Mouse (Mus musculus) gastrocnemius, postnatal 25 days (tissue): Measurements from ENCODE around the gene Gipc3. TPM values are rescaled to one million over a fixed set of nuclear protein-coding genes. Genes with fewer than 3 reads are reported as not detected.

Source experiments
- DNase-seq: peaks from one replicate; pipeline ENCODE4 v3.0.0; 2022
- total RNA-seq, 2 experiments: library from RNA; stranded (reverse); gene quantifications; 1 replicate in 1 of 2; 2 replicates in 1 of 2; pipeline ENCODE4 v1.2.3; 2021

The Gipc3 gene
- total RNA-seq, 2 experiments from 2014 or later: 1.0 to 1.3 TPM

DNA sequence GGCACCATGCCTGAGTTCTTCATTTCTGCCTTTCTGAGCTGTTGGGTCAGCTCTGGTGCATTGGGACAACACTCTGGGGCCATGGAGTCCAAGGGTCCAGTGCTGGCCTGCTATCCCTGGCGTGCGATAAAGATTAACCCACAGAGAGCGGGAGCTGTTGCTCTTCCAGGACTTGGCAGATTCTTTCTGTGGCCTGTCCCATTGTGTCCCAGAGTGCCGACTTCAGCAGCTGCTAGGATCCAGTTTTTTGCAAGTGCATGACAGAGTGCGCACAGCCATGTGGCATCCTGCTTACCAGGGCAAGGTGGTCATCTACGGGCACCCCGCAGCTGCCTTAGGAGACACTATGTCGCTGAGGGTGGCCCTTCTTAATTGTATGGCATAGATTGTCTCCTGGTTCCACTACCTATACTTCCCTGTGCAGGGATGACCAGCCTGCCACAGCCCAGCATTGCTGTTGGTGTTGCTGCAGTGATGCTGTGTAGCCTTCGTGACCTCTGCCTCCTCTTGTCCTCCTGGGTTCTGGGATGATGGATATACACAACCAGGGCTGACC is 42.6 kb downstream of the Gipc3 start:
- no peak for DNase-seq

DNA sequence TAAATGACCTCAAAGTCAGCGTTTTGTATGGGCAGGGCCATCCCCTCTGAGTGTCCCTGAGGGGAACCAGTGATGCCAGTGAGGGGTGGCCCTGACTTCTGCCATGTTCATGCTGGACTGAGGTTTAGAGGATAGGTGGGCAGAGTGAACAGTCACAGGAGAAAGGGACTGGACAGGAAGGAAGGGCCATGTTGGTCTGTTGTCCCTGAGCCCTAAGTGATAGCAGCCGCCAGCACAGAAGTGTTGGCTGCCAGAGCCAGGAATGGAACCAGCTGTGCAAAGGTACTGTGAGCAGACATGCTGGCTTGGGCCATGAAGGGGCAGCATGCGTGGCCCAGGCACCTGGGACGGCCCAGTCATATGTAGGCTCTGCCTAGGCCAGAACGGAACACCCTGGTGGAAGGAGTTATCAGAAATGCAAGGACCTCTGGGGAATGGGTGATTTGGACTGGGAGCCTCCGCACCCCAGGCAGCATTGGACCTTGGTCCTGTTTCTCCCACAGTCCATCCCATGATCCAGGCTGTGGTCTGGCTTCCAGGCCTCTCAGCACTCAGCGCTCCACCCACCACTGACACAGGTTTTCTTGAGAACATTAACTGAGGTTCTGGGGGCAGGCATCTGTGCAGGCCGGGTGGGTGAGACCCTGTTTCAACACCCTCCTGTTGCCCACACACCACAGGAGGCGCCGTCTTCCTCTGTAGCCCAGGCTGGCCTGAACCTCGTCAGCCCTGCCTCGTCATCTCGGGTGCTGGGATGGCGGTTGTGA is 43.3 kb downstream of the Gipc3 start:
- no peak for DNase-seq

DNA sequence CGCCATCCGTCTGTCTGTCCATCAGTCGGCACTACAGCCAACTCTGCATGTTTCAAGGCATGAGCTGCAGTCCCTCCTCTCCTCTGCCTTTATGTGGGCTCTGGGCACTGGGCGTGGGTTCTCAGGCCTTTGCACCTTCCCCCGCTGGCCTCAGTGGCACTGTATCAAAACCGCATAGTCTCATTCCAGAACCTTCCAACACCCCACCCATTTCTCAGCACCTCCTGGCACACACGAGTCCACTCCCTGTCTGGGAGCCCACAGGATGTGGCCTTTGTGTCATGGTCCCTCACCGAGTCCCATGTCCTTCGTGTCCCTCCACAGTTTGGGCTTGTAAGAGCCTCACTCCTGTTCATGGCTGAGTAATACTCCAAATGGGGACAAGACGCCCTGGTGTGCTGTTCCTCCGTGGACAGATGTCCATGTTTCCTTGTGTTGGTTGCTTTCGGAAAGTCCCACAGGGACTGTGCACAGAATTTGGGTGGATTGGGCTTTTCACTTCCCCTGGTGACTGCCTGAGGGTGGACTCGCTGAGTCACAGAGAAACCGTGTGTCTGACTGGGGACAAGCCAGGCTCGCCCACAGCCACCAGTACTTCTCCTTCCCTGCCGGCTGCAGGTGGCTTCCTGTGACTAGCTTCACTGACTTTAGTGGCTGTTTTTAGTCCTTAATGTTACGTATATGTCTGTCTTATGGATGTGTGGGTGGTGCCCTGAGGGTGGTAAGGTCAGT is 44.5 kb downstream of the Gipc3 start:
- DNase-seq: no peak

- DNase-seq: peak; percentile 62
Observed at GRCm38 (mm10) chr10:81297845-81298244, 45.2 kb downstream of the Gipc3 start.

DNA sequence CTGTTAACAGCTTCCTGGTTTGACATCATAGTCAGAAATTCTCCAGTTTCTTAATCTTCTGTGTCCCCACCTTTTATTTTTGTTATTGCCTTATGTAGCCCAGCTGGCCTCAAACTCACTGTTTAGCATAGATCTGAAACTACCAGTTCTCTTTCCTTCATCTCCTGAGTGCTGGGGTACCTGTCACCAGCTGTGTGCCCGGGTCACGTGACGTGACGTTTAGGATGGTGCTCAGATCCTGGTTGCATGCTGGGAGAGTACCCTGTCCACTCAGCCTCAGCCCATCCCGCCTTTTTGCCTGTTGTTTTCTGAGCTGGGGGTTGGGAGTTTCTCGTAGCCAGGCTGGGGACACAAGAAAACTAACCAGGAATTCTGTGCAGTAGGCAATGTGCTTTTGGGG is 45.8 kb downstream of the Gipc3 start:
- no peak for DNase-seq

- no peak for DNase-seq
Observed at GRCm38 (mm10) chr10:81295185-81295584, 47.9 kb downstream of the Gipc3 start.

DNA sequence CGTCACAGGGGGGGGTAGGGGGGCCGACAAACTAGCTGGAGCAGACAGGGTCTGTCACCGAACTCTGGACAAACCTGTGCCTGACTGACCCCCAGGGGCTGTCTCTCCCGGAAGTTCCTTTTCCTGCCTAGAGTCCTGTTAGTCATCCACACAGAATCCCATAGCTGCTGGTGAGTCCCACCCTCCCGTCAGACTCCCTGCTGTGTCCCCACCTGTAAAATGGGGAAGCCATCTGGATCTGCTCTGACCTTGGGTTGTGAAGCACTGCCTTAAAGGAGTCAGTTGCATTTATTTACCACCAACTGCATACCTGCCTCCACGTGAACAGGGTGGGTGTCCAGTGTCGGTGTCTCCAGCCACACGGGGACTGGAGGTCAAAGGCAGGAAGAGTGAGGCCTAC is 48.6 kb downstream of the Gipc3 start:
- DNase-seq: no peak

- no peak for DNase-seq
Observed at GRCm38 (mm10) chr10:81293334-81294030, 49.6 kb downstream of the Gipc3 start.

- peak; percentile 100 for DNase-seq
Observed at GRCm38 (mm10) chr10:81292554-81293333, 50.3 kb downstream of the Gipc3 start, which contains the start of gene Pip5k1c. Gene Pip5k1c, plus strand, starts transcription at chr10:81292963.

- no peak for DNase-seq
Observed at GRCm38 (mm10) chr10:81291511-81292104, 51.5 kb downstream of the Gipc3 start, which contains the start of gene Tjp3. Gene Tjp3, minus strand, starts transcription at chr10:81291581.

GRCm38 (mm10) chr10:81290698-81291460 is 52.2 kb downstream of the Gipc3 start:
- DNase-seq: no peak

DNA sequence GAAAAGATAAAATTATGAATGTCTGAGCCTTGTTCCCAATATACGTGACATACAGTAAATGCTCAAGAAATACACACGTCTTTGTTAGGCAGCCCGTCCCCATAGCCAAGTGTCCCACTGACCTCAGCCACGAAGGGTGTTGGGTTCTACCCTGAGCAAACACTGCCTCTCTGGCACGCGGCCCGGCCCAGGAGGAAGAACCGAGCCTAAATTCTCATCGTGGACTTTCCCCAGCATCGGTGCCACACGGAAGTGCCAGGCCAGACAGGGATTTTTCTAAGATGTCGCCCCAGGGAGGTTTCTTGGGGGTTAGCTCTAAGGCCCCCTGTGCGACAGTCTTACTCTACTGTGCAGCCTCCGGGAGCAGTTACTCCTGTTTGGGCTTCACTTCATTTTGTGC is 53.3 kb downstream of the Gipc3 start:
- DNase-seq: no peak

DNA sequence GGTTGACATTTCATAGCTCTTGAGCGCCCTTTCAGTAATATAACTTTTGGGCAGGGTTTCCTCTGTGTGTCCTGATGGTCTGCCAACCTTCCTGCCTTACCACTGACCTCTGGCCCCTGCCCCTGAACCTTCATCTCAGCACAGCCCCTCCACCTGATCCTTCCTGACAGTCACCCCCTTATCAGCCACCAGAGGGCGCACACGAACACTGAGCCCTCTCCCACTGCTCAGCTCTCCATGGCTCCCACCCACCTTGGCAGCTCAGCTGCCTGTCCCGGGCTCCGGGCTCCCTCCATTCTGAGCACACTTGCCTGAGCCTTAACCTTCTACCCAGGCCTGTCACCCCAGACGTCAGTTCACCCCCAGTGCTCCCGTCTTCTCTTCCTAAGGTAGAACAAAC is 53.8 kb downstream of the Gipc3 start:
- no peak for DNase-seq

GRCm38 (mm10) chr10:81288601-81289000 is 54.5 kb downstream of the Gipc3 start:
- no peak for DNase-seq

- no peak for DNase-seq
Observed at GRCm38 (mm10) chr10:81287513-81288157, 55.4 kb downstream of the Gipc3 start.

DNA sequence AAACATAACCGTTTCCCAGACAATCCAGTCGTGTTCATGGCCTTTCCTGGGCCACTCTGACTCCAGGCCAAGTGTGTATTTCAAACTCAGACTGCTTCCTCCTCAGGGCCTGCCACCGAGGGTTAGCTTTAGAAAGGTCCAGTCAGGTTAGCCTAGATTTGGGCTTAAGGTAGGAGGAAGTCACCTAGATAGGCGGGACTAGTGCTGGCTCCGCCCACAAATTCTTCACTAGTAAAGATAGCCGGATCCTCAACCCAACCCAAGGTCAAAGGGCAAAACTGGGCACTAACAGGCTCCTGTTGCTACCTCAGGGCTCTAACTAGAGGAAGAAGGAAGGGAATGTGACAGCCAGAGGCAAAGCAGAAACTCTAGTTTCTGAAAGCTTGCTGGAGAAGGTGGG is 56.5 kb downstream of the Gipc3 start:
- DNase-seq: no peak

GRCm38 (mm10) chr10:81285694-81286450 is 57.2 kb downstream of the Gipc3 start:
- peak; percentile 84 for DNase-seq
